Mouse (Mus musculus) hindlimb bud, embryonic 11.5 days (tissue): ENCODE results near the gene Gm21103.
"Not testable (repeated sequence)": the region's sequence is repeated elsewhere in the genome, so short reads cannot be mapped to it uniquely, and the experiment has no call there.

Experiments
- DNase-seq: peaks from one replicate; pipeline ENCODE4 v3.0.0-alpha.2; 2012; ENCODE audit warnings: low read depth, low spot score; ENCODE audit errors: extremely low spot score

The Gm21103 gene

GRCm38 (mm10) chr14:6304743-6305142, at the start of gene Gm21103:
Gm21103 (minus strand) TSS chr14:6304843.
- DNase-seq, result not testable (repeated sequence)

- DNase-seq, result not testable (repeated sequence)
These were observed 38.9 kb upstream of the Gm21103 start, which contains the start of gene Gm3618 for GRCm38 (mm10) chr14:6343578-6343977. Gm3618 (minus strand) TSS chr14:6343678.

GRCm38 (mm10) chr14:6286931-6287715, 17.5 kb downstream of the Gm21103 start, which contains the start of gene Gm3411:
Gm3411 (minus strand) TSS chr14:6287250.
- not testable (repeated sequence) for DNase-seq
